Mouse (Mus musculus): ENCODE measurements at regions not wholly inside any gene's neighbourhood (a gene's known extent, or its start where the extent isn't known, plus 50 kb on each side); places are given as distances from the start of the nearest gene placed in this dataset.
A peak's percentile ranks its signal among the peaks of the same experiment; 100 is the strongest.
"Not testable (repeated sequence)": the region's sequence is repeated elsewhere in the genome, so short reads cannot be mapped to it uniquely, and the experiment has no call there.

DNA sequence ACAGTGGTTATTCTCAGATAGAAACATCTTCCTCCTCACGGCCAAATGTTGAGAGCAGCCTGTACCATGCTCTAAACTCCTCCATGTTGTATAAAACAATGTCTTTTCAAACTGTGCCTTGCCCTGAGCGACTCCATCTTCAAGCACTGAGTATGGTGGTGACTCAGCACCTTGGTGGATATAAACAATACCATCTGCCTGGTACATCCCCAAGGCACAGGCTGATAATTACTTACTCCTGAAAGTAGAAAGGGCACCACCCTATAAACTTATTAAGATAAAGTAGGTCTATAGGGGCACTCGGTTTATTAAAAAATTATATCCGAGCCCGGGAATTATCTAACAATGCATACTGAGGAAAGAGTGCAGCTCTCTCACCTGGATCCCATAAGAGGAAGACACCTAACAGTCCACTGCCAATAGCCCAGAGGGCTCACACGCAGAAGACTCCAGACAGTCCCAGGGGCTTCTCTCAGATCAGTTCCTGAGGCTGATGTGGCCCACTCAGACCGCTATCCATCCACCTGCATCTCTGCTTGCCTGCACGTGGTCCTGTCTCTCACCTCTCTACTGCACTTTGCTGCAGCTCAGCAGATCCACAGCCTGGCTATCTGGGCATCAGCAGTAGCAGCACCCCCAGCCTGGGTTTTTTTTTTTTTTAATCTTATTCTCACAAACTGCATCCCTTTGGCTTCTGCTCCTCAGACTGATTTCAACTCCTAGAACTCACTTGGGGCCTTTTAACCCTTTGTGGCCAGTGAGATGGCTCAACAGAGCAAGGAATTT is 109.7 kb upstream of the Dlg1 start:
- no peak for DNase-seq (ENCODE audit: low spot score)

DNA sequence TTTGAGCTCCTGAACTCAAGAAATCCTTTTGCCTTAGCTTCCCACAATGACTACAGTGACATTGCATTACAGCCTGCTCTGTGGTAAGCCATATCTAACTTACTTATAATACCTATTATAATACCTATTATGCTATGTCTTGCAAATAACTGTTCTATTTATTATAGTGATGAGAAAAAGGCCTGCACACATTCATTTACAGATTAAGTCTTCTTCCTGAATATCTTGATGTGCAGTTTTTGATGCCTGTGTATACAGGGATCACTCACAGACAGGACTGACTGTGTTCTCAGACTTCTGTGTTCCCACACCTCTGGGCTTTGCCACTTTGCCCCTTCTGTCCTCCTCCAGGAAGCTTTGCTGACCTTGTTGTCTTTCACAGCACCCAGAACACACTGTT is 102.8 kb upstream of the Dlg1 start:
- no peak for DNase-seq (ENCODE audit: low spot score)

DNA sequence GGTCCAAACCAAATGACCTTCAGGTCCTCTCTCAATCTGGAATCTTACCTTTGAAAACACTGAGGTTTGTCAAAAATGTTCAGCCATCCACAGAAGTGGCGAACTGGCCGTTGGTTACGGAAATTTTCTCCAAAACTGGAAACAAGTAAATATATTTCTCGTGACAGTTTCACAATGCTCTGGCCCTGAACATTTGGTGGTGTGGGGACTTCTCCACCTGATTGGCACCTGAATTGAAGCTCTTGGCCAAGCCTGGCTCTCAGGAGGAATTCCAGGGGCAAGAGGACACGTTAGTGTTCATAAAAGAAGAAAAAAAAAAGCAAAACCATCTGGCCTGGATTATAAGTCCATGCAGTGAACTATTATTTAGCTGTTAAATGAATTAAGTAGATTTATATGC is 98.3 kb upstream of the Dlg1 start:
- no peak for DNase-seq (ENCODE audit: low spot score)

DNA sequence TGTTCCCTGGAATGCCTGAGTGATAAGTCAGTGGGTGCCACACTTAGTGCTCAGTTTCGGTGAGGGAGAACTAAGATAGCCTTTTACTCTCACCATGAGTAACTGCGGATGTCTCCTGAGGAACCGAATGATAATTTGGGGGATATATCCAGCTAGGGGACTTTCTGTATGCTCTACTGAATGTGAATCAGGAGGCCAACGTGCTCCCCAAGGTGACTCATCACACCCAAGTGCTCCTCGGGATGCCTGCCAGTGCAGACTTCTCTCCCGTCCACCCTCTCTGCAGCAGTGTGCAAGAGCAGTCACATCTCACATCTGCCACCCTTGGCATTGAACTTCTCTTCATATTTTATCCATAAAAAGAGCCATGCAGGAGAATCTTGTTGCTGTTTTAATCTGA is 94.9 kb upstream of the Dlg1 start:
- DNase-seq (ENCODE audit: low spot score): no peak

DNA sequence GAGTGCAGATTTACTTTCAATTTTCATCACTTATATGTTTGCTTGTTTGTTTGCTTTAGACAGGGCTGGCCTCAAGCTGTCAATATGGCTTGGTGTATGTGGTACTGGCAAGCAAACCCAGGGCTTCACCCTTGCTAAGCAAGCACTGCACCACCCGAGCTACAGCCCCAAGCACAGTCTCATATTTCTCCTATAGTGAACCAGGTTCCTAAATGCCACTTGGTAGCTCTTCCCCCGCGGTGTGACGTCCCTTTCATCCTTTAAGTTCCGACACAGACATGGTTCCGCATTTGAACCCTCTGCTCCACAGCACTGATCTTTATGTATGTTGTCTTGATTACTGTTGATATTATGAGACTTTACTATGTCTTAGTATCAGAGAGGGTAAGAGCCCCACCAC is 93.4 kb upstream of the Dlg1 start:
- DNase-seq (ENCODE audit: low spot score): no peak

DNA sequence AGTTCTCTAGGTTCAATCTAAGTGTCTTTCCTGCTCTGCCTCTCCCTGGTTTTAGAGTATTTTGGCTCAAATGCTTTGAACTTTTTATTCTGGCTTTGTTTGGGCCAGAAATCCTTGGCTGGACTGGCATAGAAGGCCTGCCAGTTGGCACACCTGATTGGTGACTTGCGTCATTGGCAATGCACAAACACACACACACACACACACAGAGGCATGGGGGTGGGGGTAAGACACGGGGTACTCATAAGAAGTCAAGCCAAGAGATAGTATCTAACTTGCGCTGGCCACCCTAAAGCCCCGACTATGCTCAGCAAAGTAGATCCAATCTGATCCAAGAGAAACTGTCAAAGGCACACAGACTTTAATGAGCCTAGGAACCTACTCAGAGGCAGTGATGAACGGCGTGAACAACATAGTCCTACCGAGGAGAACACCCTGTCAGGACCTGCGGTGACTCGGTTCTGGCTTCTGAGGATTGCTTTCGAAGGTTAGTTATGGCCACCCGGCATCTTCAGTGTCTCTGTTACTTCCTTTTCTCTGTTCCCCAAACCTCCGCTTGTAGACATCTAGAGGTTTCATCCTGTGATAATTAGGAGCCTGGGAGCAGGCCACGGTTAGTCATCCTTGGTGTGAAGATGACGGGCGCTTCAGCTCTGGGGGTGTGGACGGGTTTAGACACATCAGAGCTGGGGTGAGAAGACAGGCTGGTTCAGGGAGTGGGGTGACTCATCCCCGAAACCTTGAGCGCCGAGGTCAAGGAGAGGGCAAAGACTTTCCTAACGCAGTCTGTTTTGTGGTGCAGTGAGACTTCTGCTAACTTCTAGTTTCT is 92.7 kb upstream of the Dlg1 start:
- peak; percentile 12 for DNase-seq (ENCODE audit: low spot score)

DNA sequence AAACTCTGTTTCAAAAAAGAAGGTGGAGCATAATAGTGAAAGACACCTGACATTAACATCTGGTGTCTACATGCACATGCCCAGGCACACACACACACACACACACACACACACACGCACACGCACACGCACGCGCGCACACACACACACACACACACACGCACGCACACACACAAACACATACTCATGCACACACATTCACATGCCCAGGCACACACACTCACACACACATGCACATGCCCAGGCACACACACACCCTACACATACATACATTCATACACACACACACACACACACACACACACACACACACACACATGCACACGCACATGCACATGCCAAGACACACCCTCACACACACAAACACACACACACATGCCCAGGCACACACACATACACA is 89.4 kb upstream of the Dlg1 start:
- not testable (repeated sequence) for DNase-seq (ENCODE audit: low spot score)

DNA sequence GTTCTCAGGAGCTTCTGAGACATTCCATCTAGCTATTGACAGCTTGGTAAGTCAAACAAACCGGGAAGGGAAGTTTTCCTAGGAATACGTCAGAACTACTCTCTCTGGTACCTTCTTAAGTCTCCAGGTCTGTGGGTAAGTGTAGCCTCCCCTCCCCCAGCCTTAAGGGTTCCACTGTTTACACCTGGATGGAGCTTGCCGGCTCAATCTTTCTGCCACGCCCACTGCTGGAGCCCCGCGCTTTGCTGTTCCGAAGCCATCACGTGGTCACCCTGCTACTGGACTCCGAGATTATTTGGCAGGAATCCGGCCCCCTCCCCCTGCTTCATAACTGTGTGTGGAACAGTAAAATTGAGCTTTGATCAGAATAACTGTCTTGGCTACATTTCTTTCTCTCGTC is 87.6 kb upstream of the Dlg1 start:
- not testable (repeated sequence) for DNase-seq (ENCODE audit: low spot score)

DNA sequence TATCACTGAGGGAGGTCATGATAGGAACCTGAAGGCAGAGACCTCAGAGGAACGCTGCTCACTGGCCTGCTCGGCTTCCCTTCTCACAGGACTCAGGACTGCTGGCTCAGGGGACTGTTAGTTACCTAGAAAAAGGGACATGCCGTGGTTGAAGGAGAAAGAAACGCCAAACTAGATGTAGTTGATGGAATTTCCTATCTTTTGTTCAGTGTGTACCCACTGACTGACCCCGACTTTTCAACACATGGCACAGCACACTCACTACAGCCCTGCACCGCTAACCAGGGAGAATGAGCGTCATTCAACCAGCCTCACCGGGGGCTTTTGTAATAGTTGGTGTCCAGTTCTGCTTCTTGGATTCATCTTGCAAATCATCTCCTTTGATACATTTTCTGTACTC is 86.8 kb upstream of the Dlg1 start:
- DNase-seq (ENCODE audit: low spot score): no peak

DNA sequence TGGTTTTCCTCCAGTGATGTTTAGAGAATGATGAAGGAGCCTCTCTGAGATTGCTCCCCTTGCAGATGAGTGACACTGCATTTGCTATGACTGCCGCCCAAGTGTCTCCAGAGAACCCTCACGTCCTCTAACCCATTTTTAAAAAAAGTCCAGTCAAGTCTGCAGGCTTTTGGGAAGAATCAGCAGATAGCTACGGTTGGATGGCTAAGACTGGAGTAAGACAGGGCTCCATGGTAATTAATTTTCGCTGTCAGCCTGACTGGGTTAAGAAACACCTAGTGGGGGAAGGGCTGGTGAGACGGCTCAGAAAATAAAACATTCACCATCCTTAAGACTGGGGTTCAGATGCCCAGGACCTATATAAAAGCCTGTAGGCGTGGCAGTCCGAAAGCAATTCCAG is 85.9 kb upstream of the Dlg1 start:
- no peak for DNase-seq (ENCODE audit: low spot score)

DNA sequence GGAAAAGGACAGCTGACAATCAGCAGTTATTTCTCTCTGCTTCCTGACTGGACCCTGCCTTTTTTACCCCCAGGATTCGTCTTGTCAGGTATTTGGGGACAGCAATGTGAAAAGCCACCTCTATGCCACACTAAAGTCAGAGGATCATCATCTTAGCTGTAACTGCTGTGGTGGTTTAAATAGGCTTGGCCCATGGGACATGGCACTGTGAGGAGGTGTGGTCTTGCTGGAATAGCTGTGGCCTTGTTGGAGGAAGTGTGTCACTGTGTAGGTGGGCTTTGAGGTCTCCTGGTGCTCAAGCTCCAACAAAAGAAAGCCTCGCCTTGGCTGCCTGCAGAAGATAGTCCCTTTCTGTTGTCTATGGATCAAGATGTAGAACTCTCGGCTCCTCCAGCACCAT is 83.9 kb upstream of the Dlg1 start:
- DNase-seq (ENCODE audit: low spot score): no peak

DNA sequence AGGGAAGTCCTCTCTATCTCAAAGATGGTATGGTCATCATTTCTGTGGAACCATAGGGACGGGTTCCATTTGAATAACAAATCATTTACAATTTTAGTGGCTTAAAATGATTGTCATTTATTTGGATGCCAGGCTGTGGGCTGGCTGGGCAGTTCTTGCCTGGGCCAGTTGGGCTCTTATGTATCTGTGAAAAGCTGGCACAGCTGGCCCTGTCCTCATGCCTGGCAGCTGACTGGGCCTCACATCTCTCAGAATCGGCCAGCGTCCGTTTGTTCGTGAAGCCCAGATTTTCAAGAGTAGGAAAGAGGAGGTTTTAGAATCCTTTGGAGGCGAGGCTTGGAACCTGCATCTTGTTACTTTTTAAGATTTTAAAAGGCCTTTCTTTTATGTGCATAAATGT is 82.5 kb upstream of the Dlg1 start:
- no peak for DNase-seq (ENCODE audit: low spot score)

DNA sequence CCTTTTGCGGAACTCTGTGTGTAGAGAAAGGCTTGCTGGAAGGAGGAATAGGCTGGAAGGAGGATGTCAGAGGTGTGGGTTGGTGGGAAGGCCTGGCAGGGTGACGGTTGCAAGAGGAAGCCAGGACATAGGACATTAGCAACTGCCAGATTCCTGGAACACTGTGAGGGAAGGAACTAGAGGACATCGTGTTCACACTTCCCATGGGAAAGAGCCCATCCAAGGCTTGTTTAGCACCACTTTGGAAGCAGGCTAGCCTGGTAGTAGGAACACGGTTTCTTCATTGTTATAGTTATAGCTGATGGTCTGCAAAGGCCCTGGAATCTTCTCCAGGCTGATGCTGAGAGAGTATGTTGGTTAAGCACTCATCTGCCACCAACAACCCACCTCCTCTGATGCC is 80.4 kb upstream of the Dlg1 start:
- DNase-seq (ENCODE audit: low spot score): no peak

DNA sequence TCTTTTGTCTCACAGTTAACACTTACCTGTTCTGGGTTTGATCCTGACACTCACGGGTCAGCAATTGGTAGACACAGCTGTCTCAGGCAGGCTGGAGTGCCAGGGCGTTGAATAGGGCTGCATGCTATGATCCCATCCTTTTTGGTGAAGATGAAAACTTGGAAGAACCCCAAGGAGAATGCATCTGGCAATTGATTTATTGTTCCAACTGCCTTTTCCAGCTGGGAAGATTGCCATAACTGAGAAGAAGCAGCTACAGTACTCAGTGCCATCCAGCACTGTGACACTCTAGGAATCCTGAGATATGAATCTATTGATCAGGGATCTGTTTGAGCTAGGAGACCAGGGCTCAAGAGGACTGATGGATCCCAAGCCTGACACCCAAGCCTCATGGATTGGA is 79.6 kb upstream of the Dlg1 start:
- DNase-seq (ENCODE audit: low spot score): no peak

DNA sequence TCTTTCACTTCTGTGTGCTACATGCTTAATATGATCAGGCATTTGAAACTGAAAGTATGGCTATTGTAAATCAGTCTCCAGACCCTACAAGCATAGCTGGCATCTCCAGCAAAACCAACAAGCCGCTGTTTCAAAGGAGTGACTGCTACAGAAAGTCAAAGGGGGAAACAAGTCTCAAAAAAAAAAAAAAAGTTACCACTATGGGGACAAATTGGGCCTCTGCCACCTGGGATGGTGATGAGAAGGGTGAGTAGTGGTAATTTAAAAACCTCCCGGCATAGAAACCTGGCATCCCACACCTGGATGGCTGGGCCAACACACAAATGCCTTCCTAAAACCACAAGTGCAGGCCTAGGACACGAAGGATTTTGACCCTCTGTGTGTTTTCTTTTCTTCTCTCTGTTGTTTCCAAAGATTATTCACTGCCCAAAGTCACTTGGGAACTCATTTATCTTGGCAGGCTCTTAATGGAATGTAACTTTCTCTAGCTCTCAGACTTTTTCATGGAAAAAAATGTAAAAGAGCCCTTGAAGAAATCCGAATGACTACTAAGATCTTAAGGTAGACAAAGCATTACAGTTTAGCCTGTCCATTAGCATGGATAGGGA is 78.9 kb upstream of the Dlg1 start:
- no peak for DNase-seq (ENCODE audit: low spot score)

DNA sequence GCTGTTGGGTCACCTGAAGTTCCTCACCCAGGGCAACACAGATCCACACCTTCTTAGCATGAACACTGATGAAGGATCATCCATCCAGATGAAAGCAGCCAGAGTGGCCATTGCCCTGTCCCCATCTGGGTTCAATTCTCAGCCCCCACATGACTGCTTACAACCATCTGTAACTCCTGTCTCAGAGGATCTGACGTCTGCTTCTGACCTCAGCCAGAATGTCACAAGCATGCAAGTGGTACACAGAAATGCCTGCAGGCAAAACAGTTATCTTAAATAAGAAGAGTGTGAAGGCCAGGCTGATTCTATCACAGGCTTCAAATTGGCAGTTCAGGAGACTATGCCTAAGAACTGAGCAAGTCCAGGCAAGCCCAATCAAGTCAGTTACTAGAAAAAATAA is 76.2 kb upstream of the Dlg1 start:
- no peak for DNase-seq (ENCODE audit: low spot score)

DNA sequence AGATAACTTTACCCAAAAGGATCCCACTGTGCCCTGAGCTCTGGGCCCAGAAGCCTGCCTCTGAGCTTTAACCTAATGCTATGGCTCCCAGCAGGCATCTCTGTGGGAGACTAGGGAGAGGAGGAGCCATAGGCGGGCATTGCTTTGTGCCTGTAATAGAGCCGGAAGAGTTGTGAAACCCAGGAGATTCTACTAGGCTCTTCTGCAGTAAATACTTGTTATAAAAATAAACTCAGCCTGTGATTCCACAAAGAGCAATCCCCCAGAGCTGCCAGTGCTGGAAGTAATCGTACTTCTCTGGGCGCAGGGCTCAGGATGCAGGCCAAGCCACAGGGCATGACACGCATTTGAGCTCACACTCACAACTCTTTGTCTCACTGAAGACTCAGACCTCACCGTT is 73.7 kb upstream of the Dlg1 start:
- no peak for DNase-seq (ENCODE audit: low spot score)

DNA sequence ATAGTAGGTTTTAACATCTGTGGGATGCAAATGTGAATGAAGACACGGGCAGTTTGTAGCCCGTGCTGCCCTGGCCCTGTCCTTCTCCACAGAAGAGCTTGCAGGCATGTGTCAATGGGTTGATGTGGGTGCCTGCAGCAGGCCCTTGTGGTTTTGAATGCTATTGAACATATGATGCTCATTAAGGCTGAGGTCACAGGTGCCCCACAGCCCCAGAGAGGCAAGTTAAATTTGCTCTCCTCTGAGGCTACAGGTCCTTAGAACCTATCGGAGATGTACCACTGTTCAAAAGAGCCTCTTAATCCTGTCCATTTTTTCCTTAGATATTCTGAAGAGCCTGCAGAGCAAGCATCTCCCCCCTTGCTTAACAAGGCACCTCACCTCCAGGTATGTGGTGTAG is 71.7 kb upstream of the Dlg1 start:
- no peak for DNase-seq (ENCODE audit: low spot score)

DNA sequence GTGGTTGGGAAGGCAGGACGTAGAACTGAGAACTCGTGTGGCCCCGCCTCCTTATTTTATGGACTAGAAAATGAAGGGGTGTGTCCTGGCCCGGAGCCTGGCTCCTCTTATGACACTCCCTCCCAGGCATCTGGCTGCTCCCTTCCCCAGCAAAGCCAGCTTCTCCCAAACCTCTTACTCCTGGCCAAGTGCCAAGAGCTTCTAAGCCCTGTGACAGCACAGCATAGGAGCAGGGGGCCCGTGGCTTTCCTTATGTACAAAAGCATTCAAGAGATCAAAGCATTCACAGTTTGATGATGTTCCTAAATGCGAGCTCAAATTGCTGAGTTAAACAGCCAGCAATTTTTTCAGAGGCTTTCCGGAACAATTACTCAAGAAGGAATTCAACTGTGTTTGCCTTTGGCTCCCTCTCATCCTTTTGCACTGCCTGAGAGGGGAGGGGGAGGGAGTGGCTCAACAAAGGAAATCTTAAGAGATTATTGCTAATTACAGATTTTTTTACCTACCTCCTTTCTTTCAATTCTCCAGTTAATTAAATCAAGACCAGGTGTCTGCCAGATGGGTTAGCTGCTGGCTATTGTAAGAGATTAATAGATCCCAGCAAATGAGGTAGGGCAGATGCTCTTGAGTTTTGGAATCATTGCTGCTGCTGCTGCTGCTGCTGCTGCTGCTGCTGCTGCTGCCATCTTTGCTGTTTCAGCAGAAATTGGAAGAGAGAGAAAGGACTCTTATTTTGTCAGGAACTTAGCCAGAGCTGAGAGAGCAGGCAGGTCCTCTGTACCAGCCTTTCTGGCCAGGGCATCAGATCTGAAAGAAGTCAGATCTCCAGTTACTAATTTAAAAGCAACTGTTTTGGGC is 71.0 kb upstream of the Dlg1 start:
- DNase-seq (ENCODE audit: low spot score): peak; percentile 60

DNA sequence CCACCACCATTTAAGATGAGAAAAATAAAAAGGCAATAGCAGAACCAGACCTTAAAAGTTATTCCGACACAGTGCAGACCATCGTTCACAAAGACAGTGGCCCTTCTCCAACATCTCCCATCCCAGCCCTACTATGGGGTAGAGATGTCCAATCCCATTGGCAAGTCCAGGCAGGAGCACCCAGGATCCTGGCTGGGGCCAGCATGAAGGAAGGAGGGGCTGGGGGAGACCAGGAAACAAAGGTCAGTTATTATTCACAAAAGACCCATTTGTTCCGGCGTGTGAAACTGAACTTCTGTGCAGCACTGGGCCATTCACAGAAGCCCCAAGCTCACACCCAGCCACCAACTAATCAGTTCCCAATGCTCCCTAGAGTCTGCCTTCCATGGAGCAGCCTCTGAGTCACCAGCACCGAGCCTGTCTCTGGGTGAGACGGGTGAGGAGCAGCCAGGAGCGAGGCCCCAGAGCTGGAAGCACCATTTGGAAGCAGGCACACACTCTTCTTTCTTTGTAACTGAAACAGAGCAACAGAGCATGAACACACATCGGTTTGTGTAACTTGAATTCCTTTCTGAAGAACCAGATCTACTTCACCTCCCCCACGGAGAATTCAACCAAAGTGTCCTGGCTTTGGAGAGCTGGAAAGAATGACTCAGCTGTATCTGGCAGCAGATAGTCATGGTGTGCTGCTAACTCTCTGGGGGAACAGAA is 70.1 kb upstream of the Dlg1 start:
- DNase-seq (ENCODE audit: low spot score): no peak

DNA sequence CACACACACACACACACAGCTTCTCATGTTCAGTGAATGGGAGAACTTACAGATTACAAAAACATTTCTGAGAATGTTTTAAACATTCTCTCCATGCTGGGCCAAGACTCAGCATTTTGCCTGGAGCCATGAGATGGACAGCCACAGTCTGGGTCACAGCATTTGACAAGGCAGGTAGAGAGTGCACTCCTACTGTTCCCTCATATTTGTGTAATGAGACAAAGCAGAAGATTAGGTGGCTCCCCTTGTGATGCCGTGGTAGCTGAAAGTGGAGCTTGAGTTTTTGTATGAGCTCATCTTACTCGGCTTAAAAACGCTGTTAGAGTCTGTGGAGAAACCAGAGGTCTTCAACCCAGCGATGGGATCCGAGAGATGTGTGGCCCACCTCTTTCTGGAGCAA is 65.3 kb upstream of the Dlg1 start:
- DNase-seq (ENCODE audit: low spot score): no peak

Data from urinary bladder, postnatal 25 days (tissue).